Comparison of ENCODE assay signal across 8 mouse cellular contexts in the genomic region with DNA sequence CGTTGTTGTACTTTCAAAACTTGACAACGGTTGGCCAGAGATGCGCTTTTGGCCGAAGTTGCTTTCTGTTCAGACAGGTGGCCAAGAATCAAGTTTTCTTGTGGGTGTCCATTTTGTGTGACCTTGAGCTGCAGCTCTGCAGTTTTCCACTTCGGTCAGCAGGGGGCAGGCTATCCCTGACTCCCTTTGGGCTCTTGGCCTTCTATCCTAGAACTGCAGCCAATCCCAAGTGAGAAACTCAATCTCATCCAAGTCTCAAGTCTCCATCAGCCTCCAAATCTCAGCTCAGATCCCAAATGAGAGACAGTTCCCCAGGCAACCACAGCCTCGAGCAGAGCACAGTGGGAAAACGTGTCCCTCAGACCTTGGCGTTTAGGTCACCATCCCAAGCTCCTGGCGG. TPM values are rescaled to one million over a fixed set of nuclear protein-coding genes. Genes with fewer than 3 reads are reported as not detected.
A peak's percentile ranks its signal among the peaks of the same experiment; 100 is the strongest.
DNase-seq lines count a peak whose midpoint lies in the region; ATAC-seq lines count a peak whose summit lies in the region.

No protein-coding gene starts in this region.

- no peak overlapping the region for H3K27ac ChIP-seq in midbrain, embryonic 11.5 days (ENCODE audit: low read depth, low read length)
- H3K27ac ChIP-seq in midbrain, embryonic 15.5 days: no peak overlapping the region

- no peak overlapping the region for H3K4me3 ChIP-seq in midbrain, embryonic 11.5 days (ENCODE audit: low read depth, low read length)
- H3K4me3 ChIP-seq in midbrain, embryonic 15.5 days: no peak overlapping the region

- no peaks in the 10 kb centered on the region for H3K9me3 ChIP-seq in midbrain, embryonic 11.5 days (ENCODE audit: control insufficient read depth, low read length)
- no peaks in the 10 kb centered on the region for H3K9me3 ChIP-seq in midbrain, embryonic 15.5 days

- H3K4me1 ChIP-seq in midbrain, embryonic 11.5 days (ENCODE audit: control insufficient read depth, insufficient read depth, low read length): no peaks in the 10 kb centered on the region
- H3K4me1 ChIP-seq in midbrain, embryonic 15.5 days: no peaks in the 10 kb centered on the region

- peak; percentile 84 for DNase-seq in midbrain, embryonic 11.5 days (ENCODE audit: low spot score, missing footprints)
- DNase-seq in adrenal gland, adult 2 months: peak; percentile 52
- DNase-seq in embryo, embryonic 11.5 days (ENCODE audit: low read depth, low spot score): peak; percentile 23
- peak; percentile 69 to 73 for DNase-seq in heart, postnatal 36 days
- DNase-seq in left cerebral cortex, postnatal 25 days (ENCODE audit: low spot score in 2 of 2): peak; percentile 64 to 82
- DNase-seq in retina, embryonic 14.5 days (ENCODE audit: low spot score): peak; percentile 78
- DNase-seq in urinary bladder, postnatal 25 days (ENCODE audit: low spot score): peak; percentile 54

- 69% methylated on average over 9 of the region's 9 CpGs for WGBS in midbrain, embryonic 11.5 days
- WGBS in midbrain, embryonic 15.5 days: 66% methylated on average over 9 of the region's 9 CpGs

- H3K9ac ChIP-seq in midbrain, embryonic 11.5 days (ENCODE audit: low read length): no peak overlapping the region
- no peak overlapping the region for H3K9ac ChIP-seq in midbrain, embryonic 15.5 days

- ATAC-seq in midbrain, embryonic 11.5 days (ENCODE audit: low FRiP score): no peak
- ATAC-seq in midbrain, embryonic 15.5 days (replicated peaks): no peak

- no peaks in the 10 kb centered on the region for H3K27me3 ChIP-seq in midbrain, embryonic 11.5 days (ENCODE audit: control insufficient read depth, insufficient read depth, low read length)
- H3K27me3 ChIP-seq in midbrain, embryonic 15.5 days (replicated peaks): no peaks in the 10 kb centered on the region

- no peaks in the 10 kb centered on the region for H3K36me3 ChIP-seq in midbrain, embryonic 11.5 days (ENCODE audit: control insufficient read depth, insufficient read depth, low read length)
- H3K36me3 ChIP-seq in midbrain, embryonic 15.5 days (replicated peaks): no peaks in the 10 kb centered on the region

- H3K4me2 ChIP-seq in midbrain, embryonic 11.5 days: no peak overlapping the region
- no peak overlapping the region for H3K4me2 ChIP-seq in midbrain, embryonic 15.5 days

- intact Hi-C loops in heart, postnatal 36 days (cut with DNase I): loop anchor here (1.0 kb wide), 1 partner anchor 66 kb away; no protein-coding TSS in a partner anchor
- intact Hi-C loops in left cerebral cortex, postnatal 25 days (cut with DNase I): loop anchor here (5.0 kb wide), 1 partner anchor 64 kb away; no protein-coding TSS in a partner anchor

RNA-seq across cellular contexts. Expression of a gene that starts 30.3 kb away (rescaled TPM):
- polyA plus RNA-seq in midbrain, embryonic 11.5 days (2014; fragmentation: Nextera tagmentation; extraction: Ambion mirVana): 104 and 109 TPM in 2 replicates
- 230 and 239 TPM in 2 replicates for polyA plus RNA-seq in midbrain, embryonic 15.5 days (2015; fragmentation: Nextera tagmentation; extraction: Ambion mirVana)
- 10 to 100 TPM; 82.9 to 85.9 TPM for total RNA-seq in adrenal gland, adult 2 months (2021)
- polyA plus RNA-seq in adrenal gland, adult 2 months (2012; rRNA removed): 73.4 and 92.1 TPM in 2 replicates
- total RNA-seq in heart, postnatal 36 days (2021): 10 to 100 TPM; 21.3 to 23.6 TPM
- 100 to 1,000 TPM; 152 to 153 TPM for total RNA-seq in left cerebral cortex, postnatal 25 days (2021)

RNA-seq across cellular contexts. Expression of a gene that starts 54.8 kb away (rescaled TPM):
- 8.3 and 9.2 TPM in 2 replicates for polyA plus RNA-seq in midbrain, embryonic 11.5 days (2014; fragmentation: Nextera tagmentation; extraction: Ambion mirVana)
- 34.9 and 38.1 TPM in 2 replicates for polyA plus RNA-seq in midbrain, embryonic 15.5 days (2015; fragmentation: Nextera tagmentation; extraction: Ambion mirVana)
- total RNA-seq in adrenal gland, adult 2 months (2021): 10 to 100 TPM; 11.1 to 12.0 TPM
- polyA plus RNA-seq in adrenal gland, adult 2 months (2012; rRNA removed): 43.1 and 54.5 TPM in 2 replicates
- 1 to 10 TPM; 7.2 to 9.4 TPM for total RNA-seq in heart, postnatal 36 days (2021)
- total RNA-seq in left cerebral cortex, postnatal 25 days (2021): 10 to 100 TPM; 54.4 to 60.5 TPM

Comparison
In these comparisons a context has a peak if more than half of its experiments do, and no peak if none do; other contexts are left out.
1. DNase-seq: peak in every context shown above with its lines; median percentile 84 in midbrain, embryonic 11.5 days; 78 in retina, embryonic 14.5 days; 73 in left cerebral cortex, postnatal 25 days; 71 in heart, postnatal 36 days; 54 in urinary bladder, postnatal 25 days; 52 in adrenal gland, adult 2 months; 23 in embryo, embryonic 11.5 days.
2. RNA of a gene that starts 54.8 kb away (total RNA-seq): 54.4 to 60.5 TPM in left cerebral cortex, postnatal 25 days; 11.1 to 12.0 TPM in adrenal gland, adult 2 months and 7.2 to 9.4 TPM in heart, postnatal 36 days; every median in the first group is over 4 times any median in the second.